Mouse (Mus musculus) gastrocnemius, adult 8-10 months (tissue): ENCODE measurements around the gene Pde1c. TPM values are rescaled to one million over a fixed set of nuclear protein-coding genes. Genes with fewer than 3 reads are reported as not detected.

Experiments
- DNase-seq, 2 experiments: peaks; one replicate each; pipeline ENCODE4 v3.0.0; 2022; ENCODE audit warnings: low spot score in 2 of 2
- total RNA-seq, 4 experiments: library from RNA; stranded (reverse); gene quantifications; 2 replicates each; pipeline ENCODE4 v1.2.4; 2022

Pde1c gene
- total RNA-seq, 4 experiments from 2014 or later = 0.46 to 0.87 (median 0.68) TPM

GRCm38 (mm10) chr6:56447917-56448316, 121.0 kb downstream of the Pde1c start:
- DNase-seq = no peak

- no peak for DNase-seq
Measured at GRCm38 (mm10) chr6:56441501-56441900, 127.4 kb downstream of the Pde1c start.

- DNase-seq = no peak
Measured at GRCm38 (mm10) chr6:56425846-56426245, 143.1 kb downstream of the Pde1c start.

GRCm38 (mm10) chr6:56422866-56423265, 146.0 kb downstream of the Pde1c start:
- no peak for DNase-seq

- DNase-seq = no peak
Measured at GRCm38 (mm10) chr6:56416191-56416590, 152.7 kb downstream of the Pde1c start.

- DNase-seq = no peak
Measured at GRCm38 (mm10) chr6:56389178-56389577, 179.7 kb downstream of the Pde1c start.

- no peak for DNase-seq
Measured at GRCm38 (mm10) chr6:56376359-56376758, 192.5 kb downstream of the Pde1c start.

GRCm38 (mm10) chr6:56374180-56374579, 194.7 kb downstream of the Pde1c start:
- DNase-seq = no peak

- DNase-seq = no peak
Measured at GRCm38 (mm10) chr6:56373753-56374152, 195.2 kb downstream of the Pde1c start.

- DNase-seq = no peak
Measured at GRCm38 (mm10) chr6:56373046-56373751, 195.7 kb downstream of the Pde1c start.

- DNase-seq = no peak
Measured at GRCm38 (mm10) chr6:56369462-56369861, 199.4 kb downstream of the Pde1c start.

GRCm38 (mm10) chr6:56368116-56368515, 200.8 kb downstream of the Pde1c start:
- no peak for DNase-seq

- DNase-seq = no peak
Measured at GRCm38 (mm10) chr6:56367257-56367656, 201.6 kb downstream of the Pde1c start.

- DNase-seq = no peak
Measured at GRCm38 (mm10) chr6:56362650-56363049, 206.3 kb downstream of the Pde1c start.

GRCm38 (mm10) chr6:56362128-56362545, 206.8 kb downstream of the Pde1c start:
- no peak for DNase-seq

GRCm38 (mm10) chr6:56361348-56362127, 207.4 kb downstream of the Pde1c start:
- DNase-seq = no peak

- no peak for DNase-seq
Measured at GRCm38 (mm10) chr6:56360086-56360485, 208.8 kb downstream of the Pde1c start.

- no peak for DNase-seq
Measured at GRCm38 (mm10) chr6:56359126-56359525, 209.8 kb downstream of the Pde1c start.

- DNase-seq = no peak
Measured at GRCm38 (mm10) chr6:56347207-56347606, 221.7 kb downstream of the Pde1c start.

- DNase-seq = no peak
Measured at GRCm38 (mm10) chr6:56345082-56345481, 223.8 kb downstream of the Pde1c start.

- DNase-seq = no peak
Measured at GRCm38 (mm10) chr6:56342005-56342404, 226.9 kb downstream of the Pde1c start.

- DNase-seq = no peak
Measured at GRCm38 (mm10) chr6:56335811-56336446, 233.0 kb downstream of the Pde1c start.
